ENCODE assay signal across 9 mouse cellular contexts in genomic region chr10:93162972-93163660, GRCm38 (mm10). TPM values are rescaled to one million over a fixed set of nuclear protein-coding genes. Genes with fewer than 3 reads are reported as not detected.
A peak's percentile ranks its signal among the peaks of the same experiment; 100 is the strongest.
DNase-seq lines count a peak whose midpoint lies in the region; ATAC-seq and TF ChIP-seq lines count a peak whose summit lies in the region.
"Had no signal": no experiment of that assay in that cellular context is flagged by ENCODE, and none has a peak within 500 bp of the region (broad histone marks: within the 10 kb centered on the region; RNA-seq: fewer than 3 reads in every experiment).

No protein-coding gene starts in this region.

- H3K4me3 ChIP-seq in lung, embryonic 14.5 days (ENCODE audit: low read depth, low read length): peak overlapping the region; percentile 96; the same call in 1 of the 2 replicates
- H3K4me3 ChIP-seq in forebrain, embryonic 11.5 days (ENCODE audit: low read depth, low read length): no peak overlapping the region
- no peak overlapping the region for H3K4me3 ChIP-seq in limb, embryonic 13.5 days
- no peak overlapping the region for H3K4me3 ChIP-seq in stomach, embryonic 14.5 days (ENCODE audit: low read depth, low read length)

- H3K4me2 ChIP-seq in lung, embryonic 14.5 days: peak overlapping the region; percentile 83
- peak overlapping the region; percentile 31; the same call in 1 of the 2 replicates for H3K4me2 ChIP-seq in forebrain, embryonic 11.5 days (ENCODE audit: low read depth, low read length, severe bottlenecking)
- H3K4me2 ChIP-seq in limb, embryonic 13.5 days (replicated peaks): peak overlapping the region; percentile 80
- H3K4me2 ChIP-seq in stomach, embryonic 14.5 days (replicated peaks; ENCODE audit: low read depth, low read length): peak overlapping the region; percentile 83

- no peak for TF ChIP-seq CTCF in lung, embryonic 14.5 days (IDR thresholded peaks at IDR 0.05; ENCODE audit: low read depth)

- DNase-seq in lung, embryonic 14.5 days: no peak
- DNase-seq in lung, postnatal 10 days: no peak
- DNase-seq in forebrain, embryonic 11.5 days (ENCODE audit: low spot score): no peak
- DNase-seq in right cerebral cortex, postnatal 10 days (ENCODE audit: low spot score in 2 of 2): no peak
- DNase-seq in cerebellum, postnatal 36 days: no peak
- DNase-seq: adrenal gland, postnatal 36 days; kidney, adult 2 months had no signal

- no peaks in the 10 kb centered on the region for H3K9me3 ChIP-seq in lung, embryonic 14.5 days (ENCODE audit: low read depth, low read length)
- no peaks in the 10 kb centered on the region for H3K9me3 ChIP-seq in forebrain, embryonic 11.5 days (ENCODE audit: control insufficient read depth, low read length)
- H3K9me3 ChIP-seq in limb, embryonic 13.5 days: no peaks in the 10 kb centered on the region
- H3K9me3 ChIP-seq in stomach, embryonic 14.5 days (ENCODE audit: control insufficient read depth, low read depth, low read length): no peaks in the 10 kb centered on the region

- no peak for ATAC-seq in lung, embryonic 14.5 days (ENCODE audit: insufficient read depth)
- ATAC-seq in forebrain, embryonic 11.5 days (replicated peaks; ENCODE audit: low FRiP score): no peak
- ATAC-seq in limb, embryonic 13.5 days (ENCODE audit: low FRiP score, low read depth): no peak
- no peak for ATAC-seq in stomach, embryonic 14.5 days (ENCODE audit: insufficient number of reproducible peaks, insufficient read depth, low FRiP score, low read depth)

- 71% methylated on average over 7 of the region's 7 CpGs for WGBS in lung, embryonic 14.5 days
- 76% methylated on average over 7 of the region's 7 CpGs for WGBS in forebrain, embryonic 11.5 days
- 83% methylated on average over 7 of the region's 7 CpGs for WGBS in limb, embryonic 13.5 days
- 72% methylated on average over 7 of the region's 7 CpGs for WGBS in stomach, embryonic 14.5 days

- 0 out of 2 replicates have a peak, but pooled peaks cover 8% of the 10 kb centered on the region for H3K4me1 ChIP-seq in lung, embryonic 14.5 days (ENCODE audit: insufficient read depth)
- H3K4me1 ChIP-seq in forebrain, embryonic 11.5 days (replicated peaks; ENCODE audit: control insufficient read depth, insufficient read depth, low read length): peaks cover 13% of the 10 kb centered on the region
- H3K4me1 ChIP-seq in limb, embryonic 13.5 days: peaks cover 34% of the 10 kb centered on the region
- H3K4me1 ChIP-seq in stomach, embryonic 14.5 days (ENCODE audit: control insufficient read depth, insufficient read depth, low read length): peaks cover 19% of the 10 kb centered on the region

- H3K27ac ChIP-seq in lung, embryonic 14.5 days (ENCODE audit: low read depth): no peak overlapping the region
- H3K27ac ChIP-seq in forebrain, embryonic 11.5 days (ENCODE audit: low read depth, low read length): no peak overlapping the region
- no peak overlapping the region for H3K27ac ChIP-seq in limb, embryonic 13.5 days
- H3K27ac ChIP-seq in stomach, embryonic 14.5 days (ENCODE audit: low read length): no peak overlapping the region

- H3K9ac ChIP-seq in lung, embryonic 14.5 days: no peak overlapping the region
- H3K9ac ChIP-seq in forebrain, embryonic 11.5 days (ENCODE audit: low read length): no peak overlapping the region
- no peak overlapping the region for H3K9ac ChIP-seq in limb, embryonic 13.5 days
- no peak overlapping the region for H3K9ac ChIP-seq in stomach, embryonic 14.5 days (replicated peaks; ENCODE audit: low read depth, low read length)

- H3K27me3 ChIP-seq in lung, embryonic 14.5 days (ENCODE audit: insufficient read depth, low read length): no peaks in the 10 kb centered on the region
- H3K27me3 ChIP-seq in forebrain, embryonic 11.5 days (ENCODE audit: control insufficient read depth, insufficient read depth, low read length): no peaks in the 10 kb centered on the region
- H3K27me3 ChIP-seq in limb, embryonic 13.5 days: no peaks in the 10 kb centered on the region
- H3K27me3 ChIP-seq in stomach, embryonic 14.5 days (ENCODE audit: control insufficient read depth, insufficient read depth, low read length): no peaks in the 10 kb centered on the region

- H3K36me3 ChIP-seq in lung, embryonic 14.5 days (ENCODE audit: insufficient read depth): no peaks in the 10 kb centered on the region
- H3K36me3 ChIP-seq in forebrain, embryonic 11.5 days (ENCODE audit: control insufficient read depth, insufficient read depth, low read length): no peaks in the 10 kb centered on the region
- no peaks in the 10 kb centered on the region for H3K36me3 ChIP-seq in limb, embryonic 13.5 days
- H3K36me3 ChIP-seq in stomach, embryonic 14.5 days (ENCODE audit: control insufficient read depth, insufficient read depth, low read length): no peaks in the 10 kb centered on the region

RNA-seq across cellular contexts. Expression of gene Cdk17, which starts 2.4 kb away (rescaled TPM):
- 25.3 and 25.9 TPM in 2 replicates for polyA plus RNA-seq in lung, embryonic 14.5 days (2014; fragmentation: Nextera tagmentation; extraction: Ambion mirVana)
- polyA plus RNA-seq in forebrain, embryonic 11.5 days (2014; fragmentation: Nextera tagmentation; extraction: Ambion mirVana): 34.4 and 37.4 TPM in 2 replicates
- 16.4 and 16.6 TPM in 2 replicates for polyA plus RNA-seq in limb, embryonic 13.5 days (2015; fragmentation: Nextera tagmentation; extraction: Ambion mirVana)
- polyA plus RNA-seq in stomach, embryonic 14.5 days (2014; fragmentation: Nextera tagmentation; extraction: Ambion mirVana): 23.0 and 26.5 TPM in 2 replicates

Comparison
In these comparisons a context has a peak if more than half of its experiments do, and no peak if none do; other contexts are left out.
1. H3K4me2 ChIP-seq: peak in every context shown above with its lines; median percentile 83 in lung, embryonic 14.5 days; 83 in stomach, embryonic 14.5 days; 80 in limb, embryonic 13.5 days; 31 in forebrain, embryonic 11.5 days.